Mouse (Mus musculus): ENCODE results near the gene L3mbtl3. TPM values are rescaled to one million over a fixed set of nuclear protein-coding genes. Genes with fewer than 3 reads are reported as not detected.
A peak's percentile ranks its signal among the peaks of the same experiment; 100 is the strongest.

The L3mbtl3 gene
- polyA plus RNA-seq, 1 experiment from 2014 or later: 21.2 TPM

DNA sequence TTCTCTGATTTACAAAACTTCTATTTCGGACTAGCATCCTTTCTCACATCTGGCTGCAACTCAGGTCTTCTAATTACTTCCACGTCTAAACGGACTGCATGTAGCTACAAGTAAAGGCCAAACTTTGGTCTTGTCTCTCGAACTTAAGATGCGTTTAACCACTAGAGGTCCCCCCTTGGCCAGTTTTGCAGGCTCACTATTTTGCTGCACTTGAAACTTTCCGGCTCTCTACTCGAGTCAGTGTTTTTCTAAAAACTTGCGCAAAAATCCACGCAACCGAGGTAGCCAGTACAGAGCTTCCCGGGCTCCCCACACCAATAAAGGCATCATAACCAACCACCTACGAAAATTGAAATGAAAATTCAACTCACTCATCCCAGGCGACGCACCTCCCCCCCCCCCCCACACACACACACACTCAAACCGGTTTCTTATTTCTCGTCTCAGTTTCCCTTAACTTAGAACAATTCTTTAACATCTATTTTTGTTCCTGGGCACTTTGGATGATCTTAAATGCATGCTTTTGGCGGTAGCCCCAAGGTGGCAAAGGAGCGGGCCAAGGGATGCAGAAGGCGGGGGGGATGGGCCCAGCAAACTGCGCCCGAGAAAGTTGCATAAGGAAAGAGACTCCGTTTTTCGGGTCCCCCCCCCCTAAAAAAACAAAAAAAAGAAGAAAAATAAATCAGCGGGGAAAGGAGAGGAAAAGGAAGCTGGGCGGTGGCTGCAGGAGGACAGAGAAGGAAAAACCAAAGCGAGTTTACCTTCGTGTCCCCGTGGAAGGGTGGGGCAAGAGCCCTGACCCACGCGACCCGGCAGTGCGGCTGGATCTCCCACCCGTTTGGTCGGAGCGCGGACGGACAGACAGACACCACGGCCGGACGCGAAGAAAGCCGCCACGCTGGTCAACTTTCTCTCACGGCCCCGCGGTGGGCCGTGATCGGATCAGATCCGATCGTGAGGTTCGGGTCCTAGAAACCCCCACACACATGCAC is 2.5 kb downstream of the L3mbtl3 start:
- H3K9me3 ChIP-seq (ENCODE audit: control insufficient read depth, low read length): no peaks in the 10 kb centered on the region
- WGBS: under 1% methylated on average over 51 of the region's 51 CpGs

DNA sequence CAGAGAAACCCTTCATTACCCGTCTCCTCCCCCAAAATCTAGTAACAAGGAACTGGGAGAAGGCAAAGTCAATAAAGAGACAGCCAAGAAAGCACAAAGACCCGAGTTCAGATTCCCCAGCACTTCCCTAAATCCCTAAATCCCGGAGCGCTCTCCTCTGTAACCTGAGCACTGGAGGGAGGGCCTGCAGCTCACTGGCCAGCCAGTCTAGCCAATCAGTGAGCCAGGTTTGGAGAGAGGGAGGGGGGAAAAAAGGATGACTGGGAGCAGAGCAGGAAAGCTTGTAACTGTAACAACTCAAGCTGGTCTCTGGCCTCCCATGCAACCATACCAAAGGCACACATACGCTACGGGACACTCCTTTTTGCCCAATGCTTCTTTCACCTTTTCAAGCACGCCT is 4.4 kb downstream of the L3mbtl3 start:
- Histone ChIP-seq H3K36me3 (ENCODE audit: control insufficient read depth, insufficient read depth, low read length) (0 out of 2 replicates have a peak, but pooled peaks cover 2% of the 10 kb centered on the region), H3K9ac (ENCODE audit: low read length) (no peak overlapping the region), H3K4me3 (ENCODE audit: low read depth, low read length) (no peak overlapping the region), H3K27me3 (ENCODE audit: control insufficient read depth, insufficient read depth, low read length) (no peaks in the 10 kb centered on the region), H3K27ac (ENCODE audit: low read depth, low read length) (no peak overlapping the region), H3K4me1 (ENCODE audit: control insufficient read depth, insufficient read depth, low read length) (peaks cover 8% of the 10 kb centered on the region), H3K4me2 (no peak overlapping the region), H3K9me3 (ENCODE audit: control insufficient read depth, low read length) (no peaks in the 10 kb centered on the region)
- no peak for DNase-seq (ENCODE audit: low spot score, missing footprints)
- 66% methylated on average over 7 of the region's 7 CpGs for WGBS
- no peak for ATAC-seq (ENCODE audit: low FRiP score)

More for the DNA sequence above, 2.5 kb downstream of the L3mbtl3 start:
- Histone ChIP-seq H3K27ac (ENCODE audit: low read depth, low read length) (peak overlapping the region; percentile 92; the same call in 1 of the 2 replicates), H3K9ac (ENCODE audit: low read length) (peak overlapping the region; percentile 94), H3K4me2 (peak overlapping the region; percentile 78), H3K36me3 (ENCODE audit: control insufficient read depth, insufficient read depth, low read length) (no peaks in the 10 kb centered on the region), H3K4me3 (ENCODE audit: low read depth, low read length) (peak overlapping the region; percentile 87), H3K27me3 (ENCODE audit: control insufficient read depth, insufficient read depth, low read length) (no peaks in the 10 kb centered on the region), H3K4me1 (ENCODE audit: control insufficient read depth, insufficient read depth, low read length) (peaks cover 12% of the 10 kb centered on the region)
- DNase-seq (ENCODE audit: low spot score, missing footprints): peak; percentile 95
- ATAC-seq (ENCODE audit: low FRiP score): 0 out of 2 replicates have a peak, but pooled peaks have one; percentile 0

DNA sequence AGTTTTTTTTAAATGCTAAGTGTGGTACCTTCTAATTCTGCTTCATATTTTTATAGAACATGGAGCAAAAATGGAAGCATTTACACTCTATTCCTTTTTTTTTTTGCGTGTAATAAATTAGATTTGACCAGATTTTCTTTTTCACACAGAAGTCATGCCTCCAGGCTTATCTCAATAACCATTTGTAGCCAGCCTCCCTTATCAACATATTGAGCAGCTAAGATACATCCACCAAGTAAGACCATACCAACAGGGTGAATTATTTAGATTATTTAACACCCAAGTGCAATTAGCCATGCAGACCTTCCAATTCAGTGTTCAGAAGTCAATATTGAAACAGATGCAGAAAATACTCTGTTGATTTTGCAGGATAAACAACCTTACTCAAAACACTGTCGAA is 10.8 kb downstream of the L3mbtl3 start:
- Histone ChIP-seq H3K27ac (ENCODE audit: low read depth, low read length) (no peak overlapping the region), H3K4me1 (ENCODE audit: control insufficient read depth, insufficient read depth, low read length) (peaks cover 4% of the 10 kb centered on the region; the same call in 1 of the 2 replicates), H3K4me3 (ENCODE audit: low read depth, low read length) (no peak overlapping the region), H3K9me3 (ENCODE audit: control insufficient read depth, low read length) (no peaks in the 10 kb centered on the region), H3K36me3 (ENCODE audit: control insufficient read depth, insufficient read depth, low read length) (0 out of 2 replicates have a peak, but pooled peaks cover 2% of the 10 kb centered on the region), H3K4me2 (no peak overlapping the region), H3K27me3 (ENCODE audit: control insufficient read depth, insufficient read depth, low read length) (no peaks in the 10 kb centered on the region), H3K9ac (ENCODE audit: low read length) (no peak overlapping the region)
- 94% methylated on average over 2 of the region's 2 CpGs for WGBS
- DNase-seq (ENCODE audit: low spot score, missing footprints): no peak
- ATAC-seq (ENCODE audit: low FRiP score): no peak

DNA sequence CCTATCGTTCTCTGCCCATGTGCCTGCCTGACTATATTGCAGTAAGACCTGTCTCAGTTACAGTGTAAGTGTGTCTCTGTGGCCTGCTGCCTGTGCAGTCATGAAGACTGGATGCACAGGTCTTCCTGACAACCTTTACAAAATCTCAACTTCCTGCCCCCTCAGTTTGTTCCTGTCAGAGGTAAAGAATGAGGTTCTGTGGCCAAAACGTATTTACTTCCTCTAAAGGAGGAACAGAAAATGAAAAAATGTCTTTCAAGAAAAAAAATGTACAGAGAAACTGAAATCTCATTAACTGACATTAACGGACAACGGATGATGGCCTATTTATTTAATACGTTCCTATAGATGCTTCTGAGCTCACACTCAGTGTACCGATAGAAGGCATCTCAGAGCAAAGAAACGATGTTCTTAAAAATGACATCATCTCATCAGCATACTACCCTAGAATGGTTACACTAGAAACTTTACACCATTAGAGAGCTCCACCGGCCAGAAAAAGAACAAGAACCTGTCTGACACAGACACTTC is 11.4 kb downstream of the L3mbtl3 start:
- H3K9me3 ChIP-seq (ENCODE audit: control insufficient read depth, low read length): no peaks in the 10 kb centered on the region
- no peak overlapping the region for H3K9ac ChIP-seq (ENCODE audit: low read length)
- no peak for ATAC-seq (ENCODE audit: low FRiP score)
- no peak overlapping the region for H3K4me3 ChIP-seq (ENCODE audit: low read depth, low read length)
- 87% methylated on average over 8 of the region's 8 CpGs for WGBS
- no peak overlapping the region for H3K27ac ChIP-seq (ENCODE audit: low read depth, low read length)
- peaks cover 4% of the 10 kb centered on the region; the same call in 1 of the 2 replicates for H3K4me1 ChIP-seq (ENCODE audit: control insufficient read depth, insufficient read depth, low read length)
- H3K36me3 ChIP-seq (ENCODE audit: control insufficient read depth, insufficient read depth, low read length): 0 out of 2 replicates have a peak, but pooled peaks cover 2% of the 10 kb centered on the region
- no peak overlapping the region for H3K4me2 ChIP-seq
- no peak for DNase-seq (ENCODE audit: low spot score, missing footprints)
- no peaks in the 10 kb centered on the region for H3K27me3 ChIP-seq (ENCODE audit: control insufficient read depth, insufficient read depth, low read length)

DNA sequence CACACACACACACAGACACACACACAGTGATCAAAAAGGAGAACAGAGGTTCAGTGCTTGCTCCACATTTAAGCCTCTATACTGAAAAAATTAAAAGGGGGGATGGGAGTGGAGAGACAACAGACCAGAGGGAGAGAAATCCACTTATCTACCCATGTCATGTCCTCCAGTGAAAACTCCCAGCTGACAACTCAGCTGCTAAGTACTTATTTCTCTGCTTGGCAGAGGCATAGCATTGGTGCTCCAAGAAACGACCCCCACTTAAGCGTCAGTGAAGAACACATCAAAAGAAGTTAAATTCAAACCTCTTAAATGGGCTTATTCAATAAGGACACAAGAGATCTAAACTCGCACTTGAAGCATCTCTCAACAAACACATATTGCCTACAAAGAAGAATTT is 12.2 kb downstream of the L3mbtl3 start:
- H3K9ac ChIP-seq (ENCODE audit: low read length): no peak overlapping the region
- H3K27ac ChIP-seq (ENCODE audit: low read depth, low read length): no peak overlapping the region
- H3K4me2 ChIP-seq: no peak overlapping the region
- DNase-seq (ENCODE audit: low spot score, missing footprints) (no peak), ATAC-seq (ENCODE audit: low FRiP score) (peak; percentile 25; the same call in 1 of the 2 replicates)
- no peaks in the 10 kb centered on the region for H3K27me3 ChIP-seq (ENCODE audit: control insufficient read depth, insufficient read depth, low read length)
- H3K36me3 ChIP-seq (ENCODE audit: control insufficient read depth, insufficient read depth, low read length): 0 out of 2 replicates have a peak, but pooled peaks cover 2% of the 10 kb centered on the region
- no peak overlapping the region for H3K4me3 ChIP-seq (ENCODE audit: low read depth, low read length)
- WGBS: 52% methylated on average over 3 of the region's 3 CpGs
- no peaks in the 10 kb centered on the region for H3K9me3 ChIP-seq (ENCODE audit: control insufficient read depth, low read length)
- peaks cover 4% of the 10 kb centered on the region; the same call in 1 of the 2 replicates for H3K4me1 ChIP-seq (ENCODE audit: control insufficient read depth, insufficient read depth, low read length)

DNA sequence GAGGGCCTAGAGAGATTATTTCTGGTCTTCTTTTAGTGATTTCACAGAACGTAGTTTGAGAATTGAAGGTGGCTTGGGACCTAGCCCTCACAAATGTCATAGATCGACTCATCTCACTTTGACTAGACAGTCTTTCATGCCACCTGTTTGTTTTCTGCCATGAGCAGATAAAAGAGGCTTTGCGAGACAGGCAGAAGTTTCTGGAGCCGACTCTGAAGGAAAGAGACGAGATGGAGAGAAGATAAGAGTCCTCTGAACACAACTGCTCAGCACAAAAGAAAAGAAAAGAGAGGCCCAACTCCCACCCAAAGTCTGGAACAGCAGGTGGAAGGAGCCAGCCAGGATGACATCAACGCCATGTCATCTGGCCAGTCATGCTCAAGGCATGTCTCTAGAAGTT is 17.0 kb downstream of the L3mbtl3 start:
- no peaks in the 10 kb centered on the region; the same call in 1 of the 2 replicates for H3K9me3 ChIP-seq (ENCODE audit: control insufficient read depth, low read length)
- no peak for DNase-seq (ENCODE audit: low spot score, missing footprints)
- no peak overlapping the region for H3K9ac ChIP-seq (ENCODE audit: low read length)
- H3K4me3 ChIP-seq (ENCODE audit: low read depth, low read length): no peak overlapping the region
- no peaks in the 10 kb centered on the region for H3K27me3 ChIP-seq (ENCODE audit: control insufficient read depth, insufficient read depth, low read length)
- whole genome bisulfite sequencing: 98% methylated on average over 6 of the region's 6 CpGs
- H3K27ac ChIP-seq (ENCODE audit: low read depth, low read length): no peak overlapping the region
- H3K4me2 ChIP-seq: no peak overlapping the region
- peaks cover 4% of the 10 kb centered on the region; the same call in 1 of the 2 replicates for H3K4me1 ChIP-seq (ENCODE audit: control insufficient read depth, insufficient read depth, low read length)
- no peaks in the 10 kb centered on the region for H3K36me3 ChIP-seq (ENCODE audit: control insufficient read depth, insufficient read depth, low read length)
- ATAC-seq (ENCODE audit: low FRiP score): no peak

DNA sequence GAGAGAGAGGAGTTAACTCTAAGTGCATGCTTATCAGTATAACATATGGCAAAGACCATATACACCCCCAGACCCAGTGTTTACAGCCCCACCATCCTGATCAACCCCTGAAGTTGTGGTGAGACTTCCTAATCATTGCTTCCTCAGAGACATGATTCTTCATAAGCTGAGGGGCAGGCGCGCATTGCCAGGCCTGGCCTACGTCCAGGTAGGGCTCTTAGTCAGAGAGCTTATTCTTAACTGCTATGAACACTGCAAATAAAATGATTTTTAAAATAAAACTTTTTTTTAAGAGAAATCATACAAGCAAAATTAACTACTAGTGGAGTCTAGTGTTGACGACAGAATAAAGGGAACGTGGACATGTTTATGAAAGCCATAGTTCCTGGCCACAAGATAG is 17.5 kb downstream of the L3mbtl3 start:
- DNase-seq (ENCODE audit: low spot score, missing footprints): no peak
- H3K27me3 ChIP-seq (ENCODE audit: control insufficient read depth, insufficient read depth, low read length): no peaks in the 10 kb centered on the region
- no peak overlapping the region for H3K4me3 ChIP-seq (ENCODE audit: low read depth, low read length)
- H3K27ac ChIP-seq (ENCODE audit: low read depth, low read length): no peak overlapping the region
- WGBS: 96% methylated on average over 5 of the region's 5 CpGs
- H3K4me1 ChIP-seq (ENCODE audit: control insufficient read depth, insufficient read depth, low read length): no peaks in the 10 kb centered on the region
- no peak overlapping the region for H3K4me2 ChIP-seq
- H3K9me3 ChIP-seq (ENCODE audit: control insufficient read depth, low read length): no peaks in the 10 kb centered on the region; the same call in 1 of the 2 replicates
- no peak overlapping the region for H3K9ac ChIP-seq (ENCODE audit: low read length)
- ATAC-seq (ENCODE audit: low FRiP score): no peak
- H3K36me3 ChIP-seq (ENCODE audit: control insufficient read depth, insufficient read depth, low read length): no peaks in the 10 kb centered on the region

DNA sequence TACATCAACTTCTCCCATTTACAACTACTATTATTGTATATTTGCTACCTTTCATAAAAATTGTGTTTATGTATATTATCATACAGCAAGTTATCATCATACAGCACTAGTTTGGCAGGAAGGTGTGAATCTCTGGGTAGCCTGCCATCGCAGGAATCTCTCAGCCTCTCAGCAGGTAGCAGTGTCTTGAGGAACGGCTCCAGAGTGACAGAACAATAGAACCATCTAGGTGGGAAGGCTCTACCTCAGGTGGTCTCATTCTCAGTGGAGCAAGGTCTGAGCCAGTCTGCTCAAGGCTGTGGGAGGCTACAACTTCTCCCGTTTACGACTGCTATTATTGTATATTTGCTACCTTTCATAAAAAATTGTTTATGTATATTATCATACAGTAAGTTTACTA is 22.0 kb downstream of the L3mbtl3 start:
- Histone ChIP-seq H3K4me3 (ENCODE audit: low read depth, low read length) (no peak overlapping the region), H3K27me3 (ENCODE audit: control insufficient read depth, insufficient read depth, low read length) (no peaks in the 10 kb centered on the region), H3K9me3 (ENCODE audit: control insufficient read depth, low read length) (no peaks in the 10 kb centered on the region; the same call in 1 of the 2 replicates), H3K27ac (ENCODE audit: low read depth, low read length) (no peak overlapping the region), H3K4me1 (ENCODE audit: control insufficient read depth, insufficient read depth, low read length) (no peaks in the 10 kb centered on the region), H3K4me2 (no peak overlapping the region), H3K9ac (ENCODE audit: low read length) (no peak overlapping the region), H3K36me3 (ENCODE audit: control insufficient read depth, insufficient read depth, low read length) (peaks cover 3% of the 10 kb centered on the region)
- WGBS: 69% methylated on average over 4 of the region's 4 CpGs
- no peak for DNase-seq (ENCODE audit: low spot score, missing footprints)
- ATAC-seq (ENCODE audit: low FRiP score): no peak

All from midbrain, embryonic 11.5 days (tissue).